Mouse (Mus musculus) spleen, postnatal 10 days (tissue): ENCODE results near the gene Npepl1.

Experiments
- DNase-seq, 2 experiments: peaks; one replicate each; pipeline ENCODE4 v3.0.0; 2021 to 2022; ENCODE audit warnings: low spot score in 2 of 2

Npepl1 gene

DNA sequence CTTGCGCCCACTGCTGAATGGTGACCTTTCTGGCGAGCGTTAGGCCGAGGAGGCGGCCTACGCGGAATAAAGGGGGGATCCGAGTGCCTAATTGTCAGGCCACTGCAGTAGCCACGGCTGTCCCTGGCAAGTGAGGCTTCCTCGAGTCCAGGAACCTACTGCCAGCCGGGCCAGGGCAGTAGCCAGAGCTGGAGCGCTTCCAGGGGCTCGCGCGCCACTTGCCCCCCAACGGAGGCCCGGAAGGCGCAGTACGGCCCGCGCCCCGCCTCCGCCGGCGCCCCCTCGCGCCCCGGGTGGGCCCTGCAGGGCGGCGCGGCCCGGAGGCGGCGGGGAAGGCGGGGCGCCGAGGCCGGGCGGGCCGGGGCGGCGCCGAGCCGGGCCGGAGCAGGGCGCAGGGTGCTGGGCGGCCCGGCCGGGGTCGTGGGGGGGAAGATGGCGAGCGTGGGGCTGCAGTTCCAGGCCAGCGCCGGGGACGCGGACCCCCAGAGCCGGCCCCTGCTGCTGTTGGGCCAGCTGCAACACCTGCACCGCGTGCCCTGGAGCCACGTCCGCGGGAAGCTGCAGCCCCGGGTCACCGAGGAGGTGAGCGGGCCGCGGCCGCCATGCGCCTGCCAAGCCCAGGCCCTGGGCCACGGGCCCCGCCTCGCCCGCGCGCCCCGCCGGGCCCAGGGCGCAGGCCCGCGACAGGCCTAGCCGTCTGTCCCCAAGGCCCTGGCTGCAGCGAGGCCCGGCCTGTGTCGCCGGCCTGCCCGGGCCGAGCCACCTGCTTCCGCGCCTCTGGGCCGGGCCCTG is at the start of gene Npepl1:
TSS of gene Npepl1 (plus strand) at position 359 of the 792 bp plus-strand sequence.
- peak; percentile 65 to 68 for DNase-seq

DNA sequence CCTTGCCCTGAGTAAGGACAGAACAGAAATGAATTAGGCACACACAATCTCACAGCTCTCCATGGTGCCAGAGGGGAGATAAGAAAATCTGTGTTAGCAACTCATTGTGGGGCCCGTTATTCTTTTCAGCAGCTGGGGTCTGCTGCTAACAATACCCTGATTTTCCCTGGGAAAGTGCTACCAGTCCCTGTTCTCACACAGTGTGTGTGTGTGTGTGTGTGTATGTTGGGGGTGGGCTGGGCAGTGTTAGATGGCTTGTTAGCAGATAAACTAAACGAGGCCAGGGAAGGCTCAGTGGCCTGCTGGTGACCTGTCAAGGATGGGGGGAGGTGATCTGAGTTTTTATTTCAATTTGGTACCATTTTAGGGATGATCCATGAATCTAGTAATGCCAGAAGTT is 48.9 kb upstream of the Npepl1 start:
- DNase-seq, result peak in 1 of 2 experiments; percentile 5

DNA sequence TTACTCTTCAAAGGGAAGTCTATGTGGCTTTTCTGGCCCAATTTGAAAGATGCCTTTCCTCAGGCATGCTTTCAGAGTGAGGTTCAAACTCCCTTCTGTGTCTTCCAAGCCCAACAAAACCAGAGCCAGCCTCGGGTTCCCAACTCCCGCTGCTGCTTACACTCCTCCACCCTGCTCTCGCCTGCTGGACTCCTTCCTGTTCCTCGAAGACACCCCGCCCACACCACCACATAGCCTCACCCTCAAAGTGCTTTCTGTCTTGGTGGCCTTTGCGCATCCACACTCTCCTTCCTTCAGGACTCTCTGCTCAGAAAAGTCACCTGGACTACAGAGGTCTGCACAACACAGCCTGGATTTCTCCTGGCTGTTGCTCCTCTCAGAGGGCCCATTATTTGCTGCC is 47.1 kb upstream of the Npepl1 start:
- no peak for DNase-seq

DNA sequence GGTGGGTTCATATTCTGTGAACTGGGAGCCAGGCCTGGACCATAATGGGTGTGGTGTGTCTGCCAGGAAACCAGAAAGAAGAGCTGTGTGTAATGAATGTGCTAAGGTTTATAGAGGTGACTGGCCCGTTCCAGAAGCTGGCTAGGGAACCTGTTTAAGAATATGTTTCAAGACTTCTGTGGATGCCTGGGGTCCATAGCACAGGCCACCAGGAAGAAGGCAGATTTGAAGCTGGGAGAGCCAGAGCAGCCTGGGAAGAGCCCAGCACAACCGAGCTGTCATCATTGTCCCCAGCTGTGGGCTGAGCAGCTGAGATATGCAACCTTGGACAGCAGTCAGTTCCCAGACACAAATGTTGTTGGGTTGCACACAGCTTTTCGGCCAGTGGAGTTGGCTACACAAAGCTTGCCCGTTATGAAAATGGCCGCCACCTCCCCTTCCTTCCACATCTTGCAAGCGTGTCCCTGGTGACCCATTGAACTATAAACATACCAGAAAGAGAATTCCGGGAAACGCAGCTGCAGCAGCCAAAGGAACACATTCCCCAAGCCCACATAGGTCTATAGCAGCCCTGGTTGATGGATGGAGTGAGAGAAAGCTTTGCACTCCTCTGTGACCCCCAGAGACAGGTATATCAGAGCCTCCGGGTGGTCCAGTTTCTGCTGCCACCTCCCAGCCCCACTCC is 46.5 kb upstream of the Npepl1 start:
- DNase-seq, result no peak

DNA sequence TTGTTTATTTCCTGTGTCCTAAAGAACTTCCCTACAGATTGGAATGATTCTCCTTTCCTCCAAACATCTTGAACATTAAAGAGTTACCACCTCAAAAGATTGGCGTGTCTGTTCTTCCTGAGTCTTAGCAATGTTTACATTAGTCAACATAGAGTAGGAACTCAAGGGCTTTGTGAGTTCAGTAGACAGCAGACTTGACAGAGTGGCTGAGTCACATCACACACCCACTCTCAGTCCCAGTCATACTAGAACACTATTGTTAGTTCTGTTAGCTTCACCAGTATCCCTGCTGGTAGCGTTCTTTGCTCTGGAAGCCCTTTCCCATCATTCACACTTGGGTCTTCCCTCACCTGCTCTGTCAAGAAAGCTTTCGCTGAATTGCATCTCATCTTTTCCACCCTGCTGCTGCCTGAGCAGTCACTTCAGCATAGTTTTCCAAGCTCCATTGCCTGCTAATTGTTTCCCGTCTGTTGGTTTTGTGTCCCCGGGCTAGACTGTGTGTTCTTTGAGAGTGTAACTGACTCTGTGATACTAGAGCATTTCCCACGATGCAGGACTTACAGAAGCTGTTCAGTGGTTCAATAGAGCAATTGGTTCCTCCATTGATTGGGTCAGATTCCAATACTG is 42.2 kb upstream of the Npepl1 start:
- no peak for DNase-seq

DNA sequence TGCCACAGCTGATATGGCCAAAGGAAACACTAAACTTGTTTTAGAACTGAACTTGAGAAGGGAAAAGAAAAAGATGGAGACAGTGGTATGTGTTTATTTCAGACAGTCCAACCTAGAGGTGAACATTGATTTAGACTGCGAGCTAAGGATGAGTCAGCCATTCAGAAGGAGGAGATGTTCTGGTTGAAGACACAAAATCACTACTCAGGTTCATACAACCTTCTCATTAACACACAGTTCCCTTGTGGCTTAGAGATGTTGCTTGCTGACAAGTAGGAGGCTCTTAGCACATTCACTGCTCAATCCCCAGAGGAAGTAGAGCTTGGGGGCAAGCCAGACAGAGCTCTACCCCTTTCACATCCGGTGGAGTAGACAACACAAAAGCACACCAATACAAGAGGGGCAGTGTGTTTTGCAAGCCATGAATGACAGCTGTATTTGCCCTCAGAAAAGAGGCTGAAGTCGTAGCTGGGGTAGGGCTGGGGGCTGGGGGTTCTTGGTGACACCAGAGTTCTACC is 40.6 kb upstream of the Npepl1 start:
- no peak for DNase-seq

DNA sequence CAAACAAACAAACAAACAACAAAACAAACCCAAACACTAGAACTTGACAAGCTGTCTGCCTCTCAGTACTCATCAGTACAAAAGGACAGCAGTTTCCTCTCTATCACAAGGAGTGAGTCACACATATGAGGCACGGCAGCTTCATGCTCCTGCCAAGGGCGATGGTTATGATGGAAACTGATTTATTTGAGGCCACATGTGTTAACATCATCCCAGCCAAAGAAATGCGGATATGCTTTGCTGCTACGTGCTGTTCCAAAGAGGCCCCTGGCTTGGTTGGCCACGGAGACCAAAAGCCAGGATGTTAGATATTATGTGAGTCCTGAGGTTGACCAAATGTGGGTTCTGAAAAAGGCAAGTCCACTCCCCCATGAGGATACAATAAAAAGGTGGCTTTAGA is 38.7 kb upstream of the Npepl1 start:
- no peak for DNase-seq

DNA sequence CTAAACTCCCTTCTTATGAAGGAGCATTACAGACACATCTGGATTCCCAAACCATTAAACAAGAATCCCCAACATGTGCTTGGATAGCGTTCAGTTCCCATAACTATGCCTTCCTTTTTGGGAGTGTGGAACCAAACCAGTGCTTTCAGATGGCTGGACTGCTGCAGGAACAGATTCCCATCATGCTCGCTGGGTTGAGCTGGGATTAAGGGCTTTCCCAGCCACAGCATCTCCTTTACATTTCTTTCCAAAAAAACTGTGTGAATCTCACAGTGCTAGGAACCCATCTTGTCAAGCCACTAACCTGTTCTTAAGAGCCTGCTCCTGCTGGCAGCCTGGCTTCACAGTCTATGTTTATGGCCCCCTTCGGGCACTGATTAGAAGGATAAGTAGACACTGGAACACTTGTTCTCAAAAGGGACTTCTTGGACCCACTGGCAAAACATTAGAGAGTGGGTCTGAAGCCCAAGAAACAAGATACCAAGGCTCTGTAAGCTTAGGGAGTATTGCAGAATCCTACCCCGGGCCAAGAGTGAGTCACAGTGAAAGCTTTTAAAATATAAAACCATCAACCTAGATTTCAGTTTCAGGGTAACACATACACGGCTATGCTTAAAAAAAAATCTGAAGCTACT is 36.9 kb upstream of the Npepl1 start:
- DNase-seq, result no peak

DNA sequence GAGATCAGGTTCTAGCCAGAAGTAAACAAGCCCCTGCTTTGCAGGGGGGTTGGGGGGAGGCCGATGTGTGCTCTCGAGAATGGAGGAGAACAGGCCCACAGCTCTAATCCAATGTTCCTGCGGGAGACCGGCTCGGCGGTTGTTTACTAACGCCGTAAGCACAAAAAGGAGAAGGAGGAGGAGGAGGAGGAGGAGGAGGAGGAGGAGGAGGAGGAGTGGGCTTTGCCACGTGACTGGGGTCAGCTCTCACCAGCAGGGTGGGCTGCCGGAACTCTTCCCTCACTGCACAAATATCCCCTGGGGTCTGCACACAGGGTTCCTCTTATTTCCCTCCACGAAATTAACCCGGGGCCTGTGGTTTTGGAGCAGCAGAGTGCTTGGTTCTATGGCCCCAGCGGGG is 35.5 kb upstream of the Npepl1 start:
- no peak for DNase-seq

DNA sequence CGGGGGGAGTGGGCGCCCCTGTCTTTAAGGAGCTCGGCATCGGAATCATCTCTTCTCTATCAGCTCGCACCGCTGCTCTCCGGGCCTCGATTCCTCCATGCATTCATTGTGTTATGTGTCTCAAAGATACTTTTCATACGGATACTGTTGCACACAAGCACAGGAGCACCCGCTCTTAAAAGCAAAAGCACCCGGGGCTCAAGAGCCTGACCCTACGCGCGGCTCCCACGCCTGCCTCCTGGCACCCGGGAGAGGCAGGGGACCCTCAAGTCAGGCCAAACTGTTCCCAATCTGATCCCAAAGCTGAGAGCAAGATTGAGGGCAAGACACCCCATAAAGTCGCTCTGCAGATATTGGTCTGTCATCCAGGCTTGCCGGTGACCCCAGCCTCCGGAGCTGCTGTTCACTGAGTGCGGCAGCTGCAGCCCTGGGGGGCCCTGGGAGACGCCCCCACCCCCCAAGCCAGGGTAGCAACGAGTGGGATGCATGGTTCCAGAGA is 35.0 kb upstream of the Npepl1 start:
- peak; percentile 17 to 24 for DNase-seq

DNA sequence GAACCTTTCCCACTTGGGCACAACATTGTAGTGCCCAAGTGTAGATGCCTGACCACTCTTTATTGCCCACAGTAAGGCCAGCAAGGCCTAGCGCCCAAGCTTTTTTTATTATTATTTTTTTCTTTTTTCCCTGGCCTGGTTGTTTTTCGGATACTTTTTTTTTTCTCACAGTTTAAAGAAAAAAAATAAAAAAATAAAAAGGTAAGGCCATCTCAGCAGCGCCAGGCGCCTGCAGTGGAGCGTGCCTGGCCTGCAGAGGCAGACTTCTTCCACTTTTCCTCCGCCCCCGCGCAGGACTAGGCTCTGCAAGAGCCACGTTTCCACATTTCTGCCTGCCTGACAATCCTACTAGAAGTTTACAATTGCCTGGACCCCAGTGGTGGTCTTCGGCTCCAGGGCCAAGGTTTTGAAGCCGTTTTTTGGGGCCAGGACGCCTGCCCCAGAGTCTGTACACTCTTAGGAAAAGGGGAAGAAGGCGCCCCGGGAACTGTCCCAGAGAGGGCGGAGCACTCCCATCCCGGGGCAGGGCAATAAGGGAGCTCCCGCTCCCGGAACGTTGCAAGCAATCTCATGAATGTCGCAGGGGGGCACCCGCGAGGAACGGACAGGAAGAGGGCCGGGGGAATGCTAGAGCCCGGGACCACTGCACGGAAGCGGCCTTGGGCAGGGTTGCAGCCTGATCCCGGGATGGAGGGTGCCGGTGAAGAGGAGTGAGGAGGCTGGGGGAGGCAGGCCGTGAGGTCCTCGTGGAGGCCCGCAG is 34.3 kb upstream of the Npepl1 start, which contains the start of gene Stx16:
TSS of gene Stx16 (plus strand) at position 636 of the 760 bp plus-strand sequence.
- DNase-seq, result peak; percentile 85 to 87

DNA sequence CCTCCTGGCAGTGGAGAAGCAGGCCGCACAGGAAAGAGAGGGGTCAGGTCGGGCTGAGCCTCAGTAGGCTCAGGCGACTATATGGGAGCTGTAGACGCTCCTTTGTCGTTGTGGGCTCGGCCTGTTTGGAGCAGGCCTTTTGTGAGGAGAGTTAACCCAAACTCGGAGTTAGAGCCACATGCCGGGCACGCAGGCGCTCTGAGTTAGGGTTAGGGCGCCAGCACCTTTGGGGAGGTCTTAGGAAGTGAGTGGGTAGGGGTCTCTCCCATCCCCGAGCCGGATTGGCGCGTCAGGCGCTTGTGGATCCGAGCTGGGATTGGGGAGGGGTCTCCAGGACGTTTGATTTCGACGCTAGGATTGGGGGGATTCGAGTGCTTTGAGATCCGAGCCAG is 33.7 kb upstream of the Npepl1 start:
- DNase-seq, result no peak

DNA sequence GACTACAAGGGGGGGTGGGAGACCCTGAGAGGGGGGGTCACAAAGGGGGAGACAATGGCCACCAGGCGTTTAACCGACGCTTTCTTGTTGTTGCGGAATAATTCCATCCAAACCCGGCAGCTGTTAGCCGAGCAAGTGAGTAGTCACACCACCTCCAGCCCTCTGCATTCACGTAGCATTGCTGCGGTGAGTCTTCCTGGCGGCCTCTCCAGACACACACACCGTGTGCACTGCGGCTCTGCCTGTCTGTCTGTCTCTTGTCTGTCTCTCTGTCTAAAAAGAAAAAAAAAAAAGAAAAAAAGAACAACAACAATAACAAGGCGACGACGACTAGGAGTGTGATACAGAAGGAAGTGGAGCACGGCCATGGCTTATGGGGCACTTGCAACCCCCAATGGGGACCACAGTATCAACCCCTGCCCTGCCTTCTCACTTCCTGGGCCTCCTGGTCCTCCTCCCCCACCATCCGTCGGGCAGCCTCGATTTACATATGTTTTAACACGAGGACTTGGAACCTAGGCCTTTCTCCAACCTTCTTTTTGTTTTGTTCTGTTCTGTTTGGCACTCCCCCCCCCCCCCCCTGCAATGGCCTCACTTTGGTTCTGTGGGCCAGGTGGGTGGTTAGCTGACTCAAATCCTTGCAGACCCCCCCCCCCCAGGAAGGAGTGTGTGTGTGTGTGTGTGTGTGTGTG is 33.0 kb upstream of the Npepl1 start:
- DNase-seq, result peak; percentile 30 to 58

DNA sequence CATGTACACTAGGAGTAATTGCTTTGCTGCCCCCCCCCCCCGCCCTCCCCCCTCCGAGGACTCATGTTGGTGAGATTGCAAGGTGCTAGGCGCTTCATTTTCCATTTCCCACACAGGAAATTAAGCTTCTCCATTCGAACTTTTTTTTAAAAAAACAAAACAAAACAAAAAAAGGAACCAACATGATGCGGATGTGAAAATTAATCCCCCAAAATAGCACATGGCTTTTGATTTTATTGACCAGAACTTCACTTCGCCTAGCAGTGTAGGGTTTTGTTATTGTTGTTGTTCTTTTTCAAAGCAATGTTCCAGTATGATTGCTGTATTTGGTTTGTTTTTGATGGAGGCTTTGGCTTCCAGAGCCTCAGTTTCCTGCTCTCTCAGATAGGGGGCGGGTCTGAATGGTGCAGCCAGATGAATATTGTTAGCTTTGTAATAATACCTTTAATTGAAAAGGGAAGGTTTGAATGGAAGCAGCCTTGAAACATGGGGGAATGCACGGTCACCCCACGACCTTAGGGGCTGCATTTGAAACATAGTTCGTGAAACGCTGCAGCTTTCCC is 32.3 kb upstream of the Npepl1 start:
- no peak for DNase-seq

DNA sequence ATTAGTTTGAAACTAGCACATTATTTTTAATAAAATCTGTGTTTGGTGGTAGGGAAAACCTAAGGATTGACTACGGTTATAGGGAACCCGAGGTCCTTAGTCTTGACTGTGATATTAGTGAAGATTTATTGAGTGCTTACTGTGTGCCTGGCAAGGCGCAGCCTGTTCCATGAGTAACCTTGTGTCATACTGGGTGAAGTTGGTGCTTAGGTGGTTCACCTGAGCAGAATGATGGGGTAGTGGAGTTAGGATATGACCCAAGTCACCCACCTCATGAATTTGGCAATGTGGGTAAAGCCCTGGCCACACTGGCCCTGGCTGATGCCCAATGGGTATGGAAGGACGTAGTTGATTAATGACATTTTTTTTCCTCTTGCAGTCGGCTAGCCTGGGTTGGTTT is 28.3 kb upstream of the Npepl1 start:
- DNase-seq, result no peak

DNA sequence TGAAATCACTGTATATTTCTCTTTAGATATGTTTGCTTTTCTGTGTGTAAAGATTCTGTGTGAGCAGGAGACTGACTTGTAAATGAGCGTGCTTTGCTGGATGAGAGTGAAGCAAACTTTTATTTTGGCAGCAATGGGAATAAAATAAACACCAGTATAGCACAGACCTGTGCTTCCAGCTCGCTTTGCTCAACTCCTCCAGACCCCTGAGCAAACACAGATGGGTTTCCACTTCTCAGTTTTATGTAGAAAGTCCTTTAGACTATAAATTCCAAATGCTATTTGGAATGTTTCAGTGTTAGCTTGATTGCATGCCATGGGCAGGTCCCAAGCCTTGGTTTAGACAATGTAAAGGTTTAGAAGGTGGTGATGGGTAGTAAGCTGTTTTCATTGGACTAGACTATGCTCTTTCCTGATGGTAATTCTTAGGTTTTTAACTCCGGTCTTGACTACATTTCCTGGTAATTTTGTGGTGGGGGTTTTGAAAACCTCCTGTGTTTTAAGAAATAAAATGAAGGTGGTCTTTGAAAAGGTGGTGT is 27.7 kb upstream of the Npepl1 start:
- DNase-seq, result no peak

DNA sequence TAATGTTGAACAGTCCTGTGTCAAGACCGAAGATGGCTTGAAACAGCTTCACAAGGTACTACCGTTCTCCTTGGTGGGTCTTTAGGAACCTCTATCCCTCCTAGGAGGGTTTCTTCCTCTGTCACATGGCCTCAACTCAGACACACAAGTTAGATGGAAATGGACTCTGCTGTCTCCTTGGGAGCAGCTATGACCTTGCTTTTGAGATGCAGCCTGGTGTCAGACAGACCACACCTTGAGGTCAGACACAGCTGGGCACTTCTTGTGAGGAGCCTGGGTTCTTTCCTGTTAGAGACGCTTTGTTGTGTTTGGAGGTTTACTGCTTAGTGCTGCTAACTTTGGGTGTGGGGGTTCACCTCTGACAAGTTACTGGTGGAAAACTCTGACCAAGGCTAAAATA is 15.1 kb upstream of the Npepl1 start:
- DNase-seq, result no peak

DNA sequence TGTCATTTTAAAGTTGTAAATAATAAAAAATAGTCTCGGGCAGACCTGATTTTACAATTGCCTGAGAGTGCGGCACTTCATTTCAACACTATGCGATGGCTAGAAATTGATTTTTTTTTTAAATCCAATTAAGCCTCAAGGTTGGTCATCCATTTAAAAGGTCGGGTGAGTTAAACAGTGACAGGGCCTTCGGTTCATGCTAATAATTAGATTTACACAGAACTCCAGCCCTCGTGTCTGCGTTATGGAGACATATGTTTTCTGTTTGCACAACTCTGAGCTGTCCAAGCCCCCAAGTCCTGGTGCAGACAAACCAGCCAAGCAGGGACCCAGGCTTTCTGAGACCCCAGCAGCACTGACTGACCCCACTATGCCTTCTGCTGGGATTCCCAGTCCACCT is 7.8 kb upstream of the Npepl1 start:
- no peak for DNase-seq

DNA sequence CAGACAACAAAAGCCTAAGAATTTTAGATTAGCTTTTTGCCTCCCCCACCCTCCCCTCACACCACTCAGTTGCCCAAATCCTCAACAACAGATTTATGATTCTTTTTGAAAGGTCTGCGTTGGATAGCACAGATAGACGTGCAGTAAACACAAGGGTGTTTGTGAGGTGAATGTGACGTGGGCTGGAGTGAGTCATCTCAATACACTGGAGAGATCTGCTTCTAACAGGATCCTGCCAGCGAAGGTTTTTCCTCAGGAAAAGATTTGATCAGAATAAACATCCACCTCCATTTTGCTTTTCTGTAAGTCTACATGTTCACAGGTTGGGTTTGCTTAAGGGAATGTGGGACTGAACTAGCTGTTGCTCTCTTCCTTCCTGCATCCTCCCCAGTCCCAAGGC is 6.6 kb upstream of the Npepl1 start:
- DNase-seq, result no peak

DNA sequence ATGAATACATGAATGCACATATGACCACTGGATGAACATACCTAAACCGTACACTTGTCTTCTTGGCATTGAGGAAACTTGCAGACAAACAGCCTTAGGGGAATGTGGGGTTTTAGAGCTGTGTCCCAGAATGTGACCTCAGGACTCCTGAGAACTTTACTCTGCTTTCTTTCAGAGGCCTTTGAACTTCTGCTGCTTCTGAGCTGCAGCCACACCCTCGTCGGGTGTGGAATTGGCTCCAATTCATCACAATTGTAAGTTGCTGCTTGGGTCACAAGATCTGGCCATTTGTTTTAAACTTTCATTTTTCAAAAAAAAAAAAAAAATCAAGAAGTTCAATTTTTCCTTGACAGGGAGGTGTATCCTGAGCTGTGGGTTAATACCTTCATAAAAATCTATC is 2.8 kb upstream of the Npepl1 start:
- no peak for DNase-seq
